Comparison of ENCODE assay signal across 8 mouse cellular contexts in the genomic region with DNA sequence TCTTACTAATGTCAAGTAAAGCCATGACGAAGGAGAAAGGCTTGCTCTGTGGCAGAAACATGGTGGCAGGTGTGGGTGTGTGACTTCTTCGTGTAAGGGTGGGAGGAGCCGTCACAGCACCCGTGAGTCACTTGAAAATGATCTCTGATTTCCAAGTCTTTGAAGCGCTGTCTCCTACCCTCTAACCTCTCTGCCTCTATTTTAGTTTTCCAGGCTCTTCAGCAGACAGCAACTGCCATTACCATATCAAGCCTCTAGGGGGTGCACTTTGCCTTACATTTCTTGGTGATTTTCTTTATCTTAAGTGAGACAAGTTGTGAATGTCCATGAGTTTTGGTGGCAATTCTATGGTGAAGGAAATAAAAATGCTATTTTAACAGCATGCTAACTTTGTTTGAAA. TPM values are rescaled to one million over a fixed set of nuclear protein-coding genes. Genes with fewer than 3 reads are reported as not detected.
A peak's percentile ranks its signal among the peaks of the same experiment; 100 is the strongest.
DNase-seq lines count a peak whose midpoint lies in the region; ATAC-seq and TF ChIP-seq lines count a peak whose summit lies in the region.
"Had no signal": no experiment of that assay in that cellular context is flagged by ENCODE, and none has a peak within 500 bp of the region (broad histone marks: within the 10 kb centered on the region; RNA-seq: fewer than 3 reads in every experiment).

No protein-coding gene starts in this region.

- no peaks in the 10 kb centered on the region for H3K9me3 ChIP-seq in kidney, embryonic 15.5 days (replicated peaks)
- H3K9me3 ChIP-seq in CH12.LX (replicated peaks; ENCODE audit: low read length) = no peaks in the 10 kb centered on the region

- DNase-seq in kidney, adult 11 months = peak; percentile 26
- DNase-seq in CH12.LX (ENCODE audit: extremely low read depth) = peak; percentile 37
- peak; percentile 71 for DNase-seq in NIH3T3 (ENCODE audit: low read depth)
- peak; percentile 44 for DNase-seq in mesoderm, embryonic 11.5 days (ENCODE audit: low read depth, low spot score)

- H3K27ac ChIP-seq in kidney, embryonic 15.5 days = no peak overlapping the region
- no peak overlapping the region for H3K27ac ChIP-seq in CH12.LX (ENCODE audit: insufficient read depth, low read depth)

- no peak overlapping the region for H3K4me3 ChIP-seq in kidney, embryonic 15.5 days (replicated peaks)
- H3K4me3 ChIP-seq in CH12.LX (replicated peaks in 1 of 3; ENCODE audit: low read depth in 2 of 3, low read length in 2 of 3, poor library complexity in 1 of 3) = no peak overlapping the region
- H3K4me3 ChIP-seq: erythroblast, embryonic 14.5 days had no signal

- no peak overlapping the region for H3K4me2 ChIP-seq in kidney, embryonic 15.5 days
- no peak overlapping the region for H3K4me2 ChIP-seq in CH12.LX (ENCODE audit: insufficient read depth, low read depth, poor library complexity, severe bottlenecking)

- TF ChIP-seq EP300 in CH12.LX (IDR thresholded peaks at IDR 0.05; ENCODE audit: low read length) = no peak

- no peak overlapping the region for H3K9ac ChIP-seq in kidney, embryonic 15.5 days
- no peak overlapping the region for H3K9ac ChIP-seq in CH12.LX (ENCODE audit: insufficient read depth, low read depth)

- peak; percentile 74 to 80 for TF ChIP-seq CTCF in CH12.LX (conservative IDR thresholded peaks at IDR 0.05 in 1 of 2, IDR thresholded peaks at IDR 0.05 in 1 of 2; ENCODE audit: low read depth in 2 of 2, low read length in 2 of 2)

- peaks cover 18% of the 10 kb centered on the region for H3K4me1 ChIP-seq in kidney, embryonic 15.5 days
- H3K4me1 ChIP-seq in CH12.LX (ENCODE audit: control insufficient read depth in 1 of 2, insufficient read depth in 2 of 2) = no peaks in the 10 kb centered on the region

- no peak for ATAC-seq in kidney, embryonic 15.5 days (replicated peaks; ENCODE audit: low FRiP score)
- peak; percentile 56 for ATAC-seq in granulocyte monocyte progenitor cell, adult 5-6 weeks (replicated peaks; ENCODE audit: poor library complexity, severe bottlenecking)
- no peak for ATAC-seq in erythroid progenitor cell, adult 5-6 weeks (replicated peaks; ENCODE audit: low FRiP score, poor library complexity, severe bottlenecking)

- no peak for TF ChIP-seq POLR2A in CH12.LX (IDR thresholded peaks at IDR 0.05; ENCODE audit: low read depth, low read length)

- 40% methylated on average over 5 of the region's 5 CpGs for WGBS in kidney, embryonic 15.5 days

- no peaks in the 10 kb centered on the region for H3K36me3 ChIP-seq in kidney, embryonic 15.5 days
- no peaks in the 10 kb centered on the region for H3K36me3 ChIP-seq in CH12.LX (replicated peaks in 1 of 2; ENCODE audit: control insufficient read depth in 1 of 2, insufficient read depth in 1 of 2, low read length in 1 of 2)

- peaks cover 25% of the 10 kb centered on the region for H3K27me3 ChIP-seq in kidney, embryonic 15.5 days
- peaks cover 44% of the 10 kb centered on the region for H3K27me3 ChIP-seq in CH12.LX (replicated peaks)

- H3K79me2 ChIP-seq in CH12.LX (replicated peaks; ENCODE audit: control insufficient read depth, extremely low read depth, insufficient read depth, poor library complexity, severe bottlenecking) = no peaks in the 10 kb centered on the region

- dilution Hi-C loops in CH12.LX (cut with MboI; ENCODE audit: extremely low pct_ligation_motif_present, extremely low pct_unique_long_range_greater_than_20kb, low sequenced_read_pairs) = no loop called here

- in situ Hi-C loops in CH12.LX (cut with MboI; ENCODE audit: low pct_ligation_motif_present, low pct_unique_long_range_greater_than_20kb, low sequenced_read_pairs) = no loop called here

- TF ChIP-seq RAD21 in CH12.LX (IDR thresholded peaks at IDR 0.05; ENCODE audit: low read depth, low read length) = peak; percentile 62

TF ChIP-seq in CH12.LX, 34 proteins besides CTCF, POLR2A, EP300 and RAD21:
- no peak for TF ChIP-seq MEF2A (IDR thresholded peaks at IDR 0.05; ENCODE audit: borderline replicate concordance, low read depth, low read length)
- TF ChIP-seq SIN3A (IDR thresholded peaks at IDR 0.05; ENCODE audit: low read length) = no peak
- no peak for TF ChIP-seq CHD2 (IDR thresholded peaks at IDR 0.05; ENCODE audit: low read length)
- peak; percentile 50 for TF ChIP-seq SMC3 (IDR thresholded peaks at IDR 0.05; ENCODE audit: low read depth, low read length)
- 0 out of 2 replicates have a peak, but pooled peaks have one; percentile 6 for TF ChIP-seq MAFK (IDR thresholded peaks at IDR 0.05; ENCODE audit: insufficient replicate concordance, low read length)
TF ChIP-seq in CH12.LX: peak in this region for 2.

RNA-seq across cellular contexts. Expression of a gene that starts 5.7 kb away (rescaled TPM):
- 0.55 TPM in 1 of 2 replicates, not detected in the other for polyA plus RNA-seq in kidney, embryonic 15.5 days (2015; fragmentation: Nextera tagmentation; extraction: Ambion mirVana)
- total RNA-seq in CH12.LX (2012; rRNA removed) = not detected in 2 replicates
- not detected in 2 replicates for total RNA-seq in CH12.LX (2014; rRNA removed)
- polyA plus RNA-seq in CH12.LX (2012; ENCODE audit: insufficient read length, low read depth) = not detected in 2 replicates
- 1.9 TPM in 1 of 2 replicates, not detected in the other for total RNA-seq in granulocyte monocyte progenitor cell, adult 5-6 weeks (2014; fragmentation: Nextera tagmentation)
- total RNA-seq in granulocyte monocyte progenitor cell, adult 5-6 weeks (2017) = not detected in 2 replicates
- total RNA-seq in erythroid progenitor cell, adult 5-6 weeks (2015; ENCODE audit: low replicate concordance) = not detected in 2 replicates
- not detected in 2 replicates for total RNA-seq in erythroid progenitor cell, adult 5-6 weeks (2017; ENCODE audit: low replicate concordance)
- polyA plus RNA-seq: erythroblast, embryonic 14.5 days had no signal

RNA-seq across cellular contexts. Expression of a gene that starts 19.9 kb away (rescaled TPM):
- 7.4 and 9.0 TPM in 2 replicates for polyA plus RNA-seq in kidney, embryonic 15.5 days (2015; fragmentation: Nextera tagmentation; extraction: Ambion mirVana)
- total RNA-seq in CH12.LX (2012; rRNA removed) = 0.04 TPM in 2 replicates
- not detected in 2 replicates for total RNA-seq in CH12.LX (2014; rRNA removed)
- polyA plus RNA-seq in CH12.LX (2012; ENCODE audit: insufficient read length, low read depth) = 0.10 TPM in 1 of 2 replicates, not detected in the other
- not detected in 2 replicates for total RNA-seq in granulocyte monocyte progenitor cell, adult 5-6 weeks (2014; fragmentation: Nextera tagmentation)
- not detected in 2 replicates for total RNA-seq in granulocyte monocyte progenitor cell, adult 5-6 weeks (2017)
- total RNA-seq in erythroid progenitor cell, adult 5-6 weeks (2015; ENCODE audit: low replicate concordance) = not detected in 2 replicates
- 0.45 TPM in 1 of 2 replicates, not detected in the other for total RNA-seq in erythroid progenitor cell, adult 5-6 weeks (2017; ENCODE audit: low replicate concordance)
- polyA plus RNA-seq: erythroblast, embryonic 14.5 days had no signal

RNA-seq across cellular contexts. Expression of a gene that starts 46.5 kb away (rescaled TPM):
- 1.9 and 2.8 TPM in 2 replicates for polyA plus RNA-seq in kidney, embryonic 15.5 days (2015; fragmentation: Nextera tagmentation; extraction: Ambion mirVana)
- 1.2 and 1.6 TPM in 2 replicates for total RNA-seq in CH12.LX (2012; rRNA removed)
- total RNA-seq in CH12.LX (2014; rRNA removed) = 0.11 and 0.20 TPM in 2 replicates
- 1.5 and 1.8 TPM in 2 replicates for polyA plus RNA-seq in CH12.LX (2012; ENCODE audit: insufficient read length, low read depth)
- 2.6 and 3.2 TPM in 2 replicates for total RNA-seq in granulocyte monocyte progenitor cell, adult 5-6 weeks (2014; fragmentation: Nextera tagmentation)
- 0.26 and 1.9 TPM in 2 replicates for total RNA-seq in granulocyte monocyte progenitor cell, adult 5-6 weeks (2017)
- total RNA-seq in erythroid progenitor cell, adult 5-6 weeks (2015; ENCODE audit: low replicate concordance) = 1.1 TPM in 1 of 2 replicates, not detected in the other
- 0.39 and 0.45 TPM in 2 replicates for total RNA-seq in erythroid progenitor cell, adult 5-6 weeks (2017; ENCODE audit: low replicate concordance)

RNA-seq across cellular contexts. Expression of a gene that starts 46.8 kb away (rescaled TPM):
- polyA plus RNA-seq in kidney, embryonic 15.5 days (2015; fragmentation: Nextera tagmentation; extraction: Ambion mirVana) = 1.6 and 1.7 TPM in 2 replicates
- total RNA-seq in CH12.LX (2012; rRNA removed) (0.42 and 0.89 TPM in 2 replicates), CH12.LX (2014; rRNA removed) (0.34 and 1.1 TPM in 2 replicates)
- 3.7 and 4.1 TPM in 2 replicates for polyA plus RNA-seq in CH12.LX (2012; ENCODE audit: insufficient read length, low read depth)
- total RNA-seq in granulocyte monocyte progenitor cell, adult 5-6 weeks (2014; fragmentation: Nextera tagmentation) = not detected in 2 replicates
- total RNA-seq in granulocyte monocyte progenitor cell, adult 5-6 weeks (2017) = not detected in 2 replicates
- total RNA-seq in erythroid progenitor cell, adult 5-6 weeks (2015; ENCODE audit: low replicate concordance) = not detected in 2 replicates
- total RNA-seq in erythroid progenitor cell, adult 5-6 weeks (2017; ENCODE audit: low replicate concordance) = not detected in 2 replicates
- polyA plus RNA-seq: erythroblast, embryonic 14.5 days had no signal

RNA-seq across cellular contexts. Expression of a gene that starts 57.8 kb away (rescaled TPM):
- polyA plus RNA-seq in kidney, embryonic 15.5 days (2015; fragmentation: Nextera tagmentation; extraction: Ambion mirVana) = 56.0 and 56.8 TPM in 2 replicates
- 26.5 and 27.9 TPM in 2 replicates for total RNA-seq in CH12.LX (2012; rRNA removed)
- 40.2 and 47.1 TPM in 2 replicates for total RNA-seq in CH12.LX (2014; rRNA removed)
- polyA plus RNA-seq in CH12.LX (2012; ENCODE audit: insufficient read length, low read depth) = 21.7 and 23.2 TPM in 2 replicates
- total RNA-seq in granulocyte monocyte progenitor cell, adult 5-6 weeks (2014; fragmentation: Nextera tagmentation) = 12.3 and 72.3 TPM in 2 replicates
- 15.1 and 26.5 TPM in 2 replicates for total RNA-seq in granulocyte monocyte progenitor cell, adult 5-6 weeks (2017)
- 1.8 TPM in 1 of 2 replicates, not detected in the other for total RNA-seq in erythroid progenitor cell, adult 5-6 weeks (2015; ENCODE audit: low replicate concordance)
- total RNA-seq in erythroid progenitor cell, adult 5-6 weeks (2017; ENCODE audit: low replicate concordance) = 18.2 TPM in 1 of 2 replicates, not detected in the other
